Mouse (Mus musculus): ENCODE results near the gene Thrap3. TPM values are rescaled to one million over a fixed set of nuclear protein-coding genes. Genes with fewer than 3 reads are reported as not detected.
"Not testable (repeated sequence)": the region's sequence is repeated elsewhere in the genome, so short reads cannot be mapped to it uniquely, and the experiment has no call there.

The Thrap3 gene
- total RNA-seq, 1 experiment from 2014 or later = 431 TPM

- peak; percentile 76; the same call in 1 of the 2 replicates for ATAC-seq (replicated peaks; ENCODE audit: insufficient number of reproducible peaks, low FRiP score, low TSS enrichment, poor library complexity, severe bottlenecking)
Observed at GRCm38 (mm10) chr4:126181170-126181957, 21.2 kb downstream of the Thrap3 start.

- ATAC-seq (replicated peaks; ENCODE audit: insufficient number of reproducible peaks, low FRiP score, low TSS enrichment, poor library complexity, severe bottlenecking) = not testable (repeated sequence)
Observed at GRCm38 (mm10) chr4:126175980-126176379, 26.6 kb downstream of the Thrap3 start.

- no peak for ATAC-seq (replicated peaks; ENCODE audit: insufficient number of reproducible peaks, low FRiP score, low TSS enrichment, poor library complexity, severe bottlenecking)
Observed at GRCm38 (mm10) chr4:126173800-126174199, 28.8 kb downstream of the Thrap3 start.

GRCm38 (mm10) chr4:126170737-126171136 lies 31.8 kb downstream of the Thrap3 start:
- ATAC-seq (replicated peaks; ENCODE audit: insufficient number of reproducible peaks, low FRiP score, low TSS enrichment, poor library complexity, severe bottlenecking) = not testable (repeated sequence)

- no peak for ATAC-seq (replicated peaks; ENCODE audit: insufficient number of reproducible peaks, low FRiP score, low TSS enrichment, poor library complexity, severe bottlenecking)
Observed at GRCm38 (mm10) chr4:126168851-126169250, 33.7 kb downstream of the Thrap3 start.

GRCm38 (mm10) chr4:126166084-126166483 lies 36.5 kb downstream of the Thrap3 start:
- no peak for ATAC-seq (replicated peaks; ENCODE audit: insufficient number of reproducible peaks, low FRiP score, low TSS enrichment, poor library complexity, severe bottlenecking)

GRCm38 (mm10) chr4:126165092-126165491 lies 37.5 kb downstream of the Thrap3 start:
- ATAC-seq (replicated peaks; ENCODE audit: insufficient number of reproducible peaks, low FRiP score, low TSS enrichment, poor library complexity, severe bottlenecking) = not testable (repeated sequence)

- ATAC-seq (replicated peaks; ENCODE audit: insufficient number of reproducible peaks, low FRiP score, low TSS enrichment, poor library complexity, severe bottlenecking) = no peak
Observed at GRCm38 (mm10) chr4:126163685-126164084, 38.9 kb downstream of the Thrap3 start.

GRCm38 (mm10) chr4:126163067-126163659 lies 39.4 kb downstream of the Thrap3 start, which contains the start of gene Sh3d21:
Sh3d21 (minus strand) TSS chr4:126163491.
- ATAC-seq (replicated peaks; ENCODE audit: insufficient number of reproducible peaks, low FRiP score, low TSS enrichment, poor library complexity, severe bottlenecking) = 0 out of 2 replicates have a peak, but pooled peaks have one; percentile 9

- peak; percentile 83 for ATAC-seq (replicated peaks; ENCODE audit: insufficient number of reproducible peaks, low FRiP score, low TSS enrichment, poor library complexity, severe bottlenecking)
Observed at GRCm38 (mm10) chr4:126162544-126163066, 40.0 kb downstream of the Thrap3 start.

GRCm38 (mm10) chr4:126161986-126162385 lies 40.6 kb downstream of the Thrap3 start:
- no peak for ATAC-seq (replicated peaks; ENCODE audit: insufficient number of reproducible peaks, low FRiP score, low TSS enrichment, poor library complexity, severe bottlenecking)

- ATAC-seq (replicated peaks; ENCODE audit: insufficient number of reproducible peaks, low FRiP score, low TSS enrichment, poor library complexity, severe bottlenecking) = no peak
Observed at GRCm38 (mm10) chr4:126161456-126161855, 41.1 kb downstream of the Thrap3 start.

- ATAC-seq (replicated peaks; ENCODE audit: insufficient number of reproducible peaks, low FRiP score, low TSS enrichment, poor library complexity, severe bottlenecking) = no peak
Observed at GRCm38 (mm10) chr4:126160981-126161380, 41.6 kb downstream of the Thrap3 start.

- ATAC-seq (replicated peaks; ENCODE audit: insufficient number of reproducible peaks, low FRiP score, low TSS enrichment, poor library complexity, severe bottlenecking) = no peak
Observed at GRCm38 (mm10) chr4:126159455-126159854, 43.1 kb downstream of the Thrap3 start.

GRCm38 (mm10) chr4:126157562-126157961 lies 45.0 kb downstream of the Thrap3 start:
- no peak for ATAC-seq (replicated peaks; ENCODE audit: insufficient number of reproducible peaks, low FRiP score, low TSS enrichment, poor library complexity, severe bottlenecking)

GRCm38 (mm10) chr4:126156617-126157016 lies 45.9 kb downstream of the Thrap3 start:
- 0 out of 2 replicates have a peak, but pooled peaks have one; percentile 33 for ATAC-seq (replicated peaks; ENCODE audit: insufficient number of reproducible peaks, low FRiP score, low TSS enrichment, poor library complexity, severe bottlenecking)

GRCm38 (mm10) chr4:126155869-126156268 lies 46.7 kb downstream of the Thrap3 start:
- no peak for ATAC-seq (replicated peaks; ENCODE audit: insufficient number of reproducible peaks, low FRiP score, low TSS enrichment, poor library complexity, severe bottlenecking)

- ATAC-seq (replicated peaks; ENCODE audit: insufficient number of reproducible peaks, low FRiP score, low TSS enrichment, poor library complexity, severe bottlenecking) = no peak
Observed at GRCm38 (mm10) chr4:126155183-126155582, 47.4 kb downstream of the Thrap3 start.

GRCm38 (mm10) chr4:126152864-126153263 lies 49.7 kb downstream of the Thrap3 start:
- no peak for ATAC-seq (replicated peaks; ENCODE audit: insufficient number of reproducible peaks, low FRiP score, low TSS enrichment, poor library complexity, severe bottlenecking)

All from monocyte, adult 5-6 weeks (primary cell).